Mouse (Mus musculus) hindbrain, postnatal 0 days (tissue): Measurements from ENCODE around the gene Nprl3. TPM values are rescaled to one million over a fixed set of nuclear protein-coding genes. Genes with fewer than 3 reads are reported as not detected.

Experiments
- ATAC-seq: fragments of 200-750 bp; cut with Nextera tagmentation; 2 replicates; pipeline ENCODE4 v1.8.0; 2017; ENCODE audit warnings: mild to moderate bottlenecking, moderate TSS enrichment, moderate library complexity
- DNase-seq: peaks from one replicate; pipeline ENCODE4 v3.0.0-alpha.2; 2015; ENCODE audit warnings: low spot score
- H3K27ac ChIP-seq: fragments of 300-500 bp; sonication (generic); 2 replicates; pipeline ENCODE4 v1.5.1; 2014; ENCODE audit warnings: mild to moderate bottlenecking
- H3K27me3 ChIP-seq: fragments of 300-500 bp; sonication (generic); 2 replicates; pipeline ENCODE4 v1.6.1; 2014; ENCODE audit warnings: low read length, mixed read lengths; ENCODE audit not compliant: insufficient read depth
- H3K36me3 ChIP-seq: fragments of 300-500 bp; sonication (generic); 2 replicates; pipeline ENCODE4 v1.6.1; 2014; ENCODE audit warnings: low read length, mixed read lengths; ENCODE audit not compliant: insufficient read depth
- H3K4me1 ChIP-seq: fragments of 300-500 bp; sonication (generic); 2 replicates; pipeline ENCODE4 v1.6.1; 2014; ENCODE audit warnings: antibody characterized with exemption, low read length, mixed read lengths; ENCODE audit not compliant: insufficient read depth
- H3K4me2 ChIP-seq: fragments of 300-500 bp; sonication (generic); 2 replicates; pipeline ENCODE4 v1.6.1; 2014; ENCODE audit warnings: low read depth, mild to moderate bottlenecking, low read length, moderate library complexity, mixed read lengths
- H3K4me3 ChIP-seq: fragments of 300-500 bp; sonication (generic); 2 replicates; pipeline ENCODE4 v1.5.1; 2014; ENCODE audit warnings: low read length
- H3K9ac ChIP-seq: fragments of 300-500 bp; sonication (generic); replicated peaks from 2 replicates; pipeline ENCODE4 v1.6.1; 2014; ENCODE audit warnings: mild to moderate bottlenecking, low read length, moderate library complexity, mixed read lengths
- H3K9me3 ChIP-seq: fragments of 300-500 bp; sonication (generic); 2 replicates; pipeline ENCODE4 v1.6.1; 2016; ENCODE audit warnings: low read length, mixed read lengths
- CTCF ChIP-seq: IDR thresholded peaks from 2 replicates; pipeline ENCODE4 v1.5.1; 2016; ENCODE audit warnings: antibody characterized with exemption, control low read depth, low read depth
- WGBS: fragments of 180-500 bp; shearing (Covaris S2); extraction: QIAGEN DNeasy Blood & Tissue Kit; methylation state at CpG from one replicate; pipeline ENCODE4 v1.1.7; 2014; 5-methylcytosine and 5-hydroxymethylcytosine counted together
- polyA plus RNA-seq: library from polyadenylated mRNA; unstranded; fragments of >200 nt; fragmentation: Nextera tagmentation; extraction: Ambion mirVana; gene quantifications from 2 replicates; pipeline ENCODE4 v1.2.1, GENCODE M21; 2015
- total RNA-seq: library from RNA; depleted of rRNA; stranded (reverse); fragments of >200 nt; gene quantifications from 2 replicates; pipeline ENCODE4 v1.2.3, GENCODE M21; 2014

Nprl3 gene
- total and polyA plus RNA-seq, 2 experiments from 2014 or later: 39.2 to 53.0 TPM

GRCm38 (mm10) chr11:32190603-32191110, 76.8 kb downstream of the Nprl3 start:
- no peak for TF ChIP-seq CTCF

GRCm38 (mm10) chr11:32190119-32190518, 77.4 kb downstream of the Nprl3 start:
- ATAC-seq (no peak), DNase-seq (peak; percentile 36)
- H3K36me3 ChIP-seq: no peaks in the 10 kb centered on the region
- H3K27ac ChIP-seq: no peak overlapping the region
- 63% methylated on average over 9 of the region's 9 CpGs for WGBS
- H3K4me2 ChIP-seq: no peak overlapping the region
- no peak overlapping the region for H3K9ac ChIP-seq
- H3K9me3 ChIP-seq: no peaks in the 10 kb centered on the region
- H3K4me3 ChIP-seq: no peak overlapping the region
- H3K4me1 ChIP-seq: 0 out of 2 replicates have a peak, but pooled peaks cover 4% of the 10 kb centered on the region
- no peaks in the 10 kb centered on the region for H3K27me3 ChIP-seq
- TF ChIP-seq CTCF: no peak; the same call in 1 of the 2 replicates

More at GRCm38 (mm10) chr11:32190603-32191110, 76.8 kb downstream of the Nprl3 start:
- no peaks in the 10 kb centered on the region for H3K36me3 ChIP-seq
- no peak overlapping the region for H3K4me2 ChIP-seq
- DNase-seq (no peak), ATAC-seq (peak; percentile 32; the same call in 1 of the 2 replicates)
- WGBS: 71% methylated on average over 13 of the region's 13 CpGs
- H3K27me3 ChIP-seq: no peaks in the 10 kb centered on the region
- H3K4me1 ChIP-seq: 0 out of 2 replicates have a peak, but pooled peaks cover 4% of the 10 kb centered on the region
- H3K4me3 ChIP-seq: no peak overlapping the region
- no peak overlapping the region for H3K9ac ChIP-seq
- H3K9me3 ChIP-seq: no peaks in the 10 kb centered on the region
- no peak overlapping the region for H3K27ac ChIP-seq

GRCm38 (mm10) chr11:32189434-32189833, 78.1 kb downstream of the Nprl3 start:
- H3K27ac ChIP-seq: no peak overlapping the region

GRCm38 (mm10) chr11:32188881-32189280, 78.6 kb downstream of the Nprl3 start:
- TF ChIP-seq CTCF: no peak
- WGBS: 82% methylated on average over 12 of the region's 12 CpGs

More at GRCm38 (mm10) chr11:32189434-32189833, 78.1 kb downstream of the Nprl3 start:
- TF ChIP-seq CTCF: no peak
- Histone ChIP-seq H3K36me3 (no peaks in the 10 kb centered on the region), H3K27me3 (no peaks in the 10 kb centered on the region), H3K4me1 (0 out of 2 replicates have a peak, but pooled peaks cover 4% of the 10 kb centered on the region), H3K9me3 (no peaks in the 10 kb centered on the region), H3K9ac (no peak overlapping the region), H3K4me3 (no peak overlapping the region), H3K4me2 (no peak overlapping the region)
- ATAC-seq (no peak), DNase-seq (no peak)
- WGBS: 62% methylated on average over 5 of the region's 5 CpGs

GRCm38 (mm10) chr11:32187256-32187655, 80.3 kb downstream of the Nprl3 start:
- H3K4me2 ChIP-seq: no peak overlapping the region
- ATAC-seq (no peak), DNase-seq (no peak)
- no peak overlapping the region for H3K27ac ChIP-seq
- WGBS: 91% methylated on average over 4 of the region's 4 CpGs
- H3K9ac ChIP-seq: no peak overlapping the region
- no peaks in the 10 kb centered on the region for H3K36me3 ChIP-seq
- no peak overlapping the region for H3K4me3 ChIP-seq
- H3K9me3 ChIP-seq: no peaks in the 10 kb centered on the region
- H3K27me3 ChIP-seq: no peaks in the 10 kb centered on the region
- TF ChIP-seq CTCF: peak; percentile 14; the same call in 1 of the 2 replicates
- H3K4me1 ChIP-seq: 0 out of 2 replicates have a peak, but pooled peaks cover 4% of the 10 kb centered on the region

More at GRCm38 (mm10) chr11:32188881-32189280, 78.6 kb downstream of the Nprl3 start:
- H3K4me1 ChIP-seq: 0 out of 2 replicates have a peak, but pooled peaks cover 4% of the 10 kb centered on the region
- H3K4me3 ChIP-seq: no peak overlapping the region
- no peaks in the 10 kb centered on the region for H3K9me3 ChIP-seq
- H3K4me2 ChIP-seq: no peak overlapping the region
- no peak for ATAC-seq
- H3K27me3 ChIP-seq: no peaks in the 10 kb centered on the region
- H3K9ac ChIP-seq: no peak overlapping the region
- DNase-seq: no peak
- no peak overlapping the region for H3K27ac ChIP-seq
- H3K36me3 ChIP-seq: no peaks in the 10 kb centered on the region

GRCm38 (mm10) chr11:32186031-32186430, 81.5 kb downstream of the Nprl3 start:
- H3K9ac ChIP-seq: no peak overlapping the region
- H3K4me2 ChIP-seq: no peak overlapping the region
- TF ChIP-seq CTCF: no peak
- no peak for ATAC-seq
- no peak for DNase-seq
- H3K4me1 ChIP-seq: 0 out of 2 replicates have a peak, but pooled peaks cover 4% of the 10 kb centered on the region
- H3K9me3 ChIP-seq: no peaks in the 10 kb centered on the region
- H3K27ac ChIP-seq: no peak overlapping the region
- H3K27me3 ChIP-seq: no peaks in the 10 kb centered on the region
- no peaks in the 10 kb centered on the region for H3K36me3 ChIP-seq
- WGBS: 75% methylated on average over 3 of the region's 3 CpGs
- H3K4me3 ChIP-seq: no peak overlapping the region

GRCm38 (mm10) chr11:32184469-32184868, 83.0 kb downstream of the Nprl3 start:
- DNase-seq (no peak), ATAC-seq (no peak)
- no peak overlapping the region for H3K4me2 ChIP-seq
- H3K9me3 ChIP-seq: no peaks in the 10 kb centered on the region
- no peak overlapping the region for H3K4me3 ChIP-seq
- H3K9ac ChIP-seq: no peak overlapping the region
- no peak overlapping the region for H3K27ac ChIP-seq
- no peaks in the 10 kb centered on the region for H3K4me1 ChIP-seq
- 90% methylated on average over 8 of the region's 8 CpGs for WGBS
- TF ChIP-seq CTCF: no peak
- H3K27me3 ChIP-seq: no peaks in the 10 kb centered on the region
- no peaks in the 10 kb centered on the region for H3K36me3 ChIP-seq
